Mouse (Mus musculus): ENCODE results near the gene Wars2. TPM values are rescaled to one million over a fixed set of nuclear protein-coding genes. Genes with fewer than 3 reads are reported as not detected.

The Wars2 gene
- total RNA-seq, 2 experiments from 2014 or later, result 5.1 to 6.9 TPM

- no peak for DNase-seq (ENCODE audit: low spot score in 2 of 2)
- intact Hi-C loops (cut with DNase I), result loop anchor here (2.0 kb wide), 1 partner anchor 21 kb away; no protein-coding TSS in a partner anchor
Measured at GRCm38 (mm10) chr3:99257586-99258577, 117.0 kb downstream of the Wars2 start.

- DNase-seq (ENCODE audit: low spot score in 2 of 2), result no peak
- intact Hi-C loops (cut with DNase I), result no loop called here
Measured at GRCm38 (mm10) chr3:99259741-99260270, 118.9 kb downstream of the Wars2 start.

- no peak for DNase-seq (ENCODE audit: low spot score in 2 of 2)
- intact Hi-C loops (cut with DNase I), result no loop called here
Measured at GRCm38 (mm10) chr3:99260395-99260794, 119.5 kb downstream of the Wars2 start.

GRCm38 (mm10) chr3:99261371-99261791 is 120.5 kb downstream of the Wars2 start:
- intact Hi-C loops (cut with DNase I), result no loop called here
- DNase-seq (ENCODE audit: low spot score in 2 of 2), result no peak

- no peak for DNase-seq (ENCODE audit: low spot score in 2 of 2)
- intact Hi-C loops (cut with DNase I), result no loop called here
Measured at GRCm38 (mm10) chr3:99261986-99262385, 121.1 kb downstream of the Wars2 start.

- intact Hi-C loops (cut with DNase I), result no loop called here
- DNase-seq (ENCODE audit: low spot score in 2 of 2), result no peak
Measured at GRCm38 (mm10) chr3:99263471-99263903, 122.6 kb downstream of the Wars2 start.

GRCm38 (mm10) chr3:99264695-99265094 is 123.8 kb downstream of the Wars2 start:
- intact Hi-C loops (cut with DNase I), result no loop called here
- DNase-seq (ENCODE audit: low spot score in 2 of 2), result no peak

GRCm38 (mm10) chr3:99266752-99267303 is 126.0 kb downstream of the Wars2 start:
- DNase-seq (ENCODE audit: low spot score in 2 of 2), result no peak
- intact Hi-C loops (cut with DNase I), result no loop called here

- DNase-seq (ENCODE audit: low spot score in 2 of 2), result no peak
- intact Hi-C loops (cut with DNase I), result no loop called here
Measured at GRCm38 (mm10) chr3:99277973-99278580, 137.2 kb downstream of the Wars2 start.

GRCm38 (mm10) chr3:99279718-99280117 is 138.8 kb downstream of the Wars2 start:
- no peak for DNase-seq (ENCODE audit: low spot score in 2 of 2)
- intact Hi-C loops (cut with DNase I), result no loop called here

GRCm38 (mm10) chr3:99281453-99281852 is 140.6 kb downstream of the Wars2 start:
- intact Hi-C loops (cut with DNase I), result no loop called here
- no peak for DNase-seq (ENCODE audit: low spot score in 2 of 2)

- no peak for DNase-seq (ENCODE audit: low spot score in 2 of 2)
- intact Hi-C loops (cut with DNase I), result no loop called here
Measured at GRCm38 (mm10) chr3:99288302-99288701, 147.4 kb downstream of the Wars2 start.

Small RNAs within 50 kb of the gene (microRNA-seq; reads per million reads assigned to microRNA genes)
- gene Mir6481, result 0 reads per million in 2 experiments

Other genes starting within 250 kb of the Wars2 start
- gene Hao2, start 247.8 kb upstream of the Wars2 start, total RNA-seq (2021), result not detected
- 1 to 10 TPM; 1.1 to 1.3 TPM for gene Tbx15, start 99.3 kb downstream of the Wars2 start, total RNA-seq (2021)

All from left cerebral cortex, postnatal 25 days (tissue).